Mouse (Mus musculus) heart, adult 2 months (tissue): ENCODE measurements around the gene Col16a1. TPM values are rescaled to one million over a fixed set of nuclear protein-coding genes. Genes with fewer than 3 reads are reported as not detected.

ENCODE experiments used
- DNase-seq, 2 experiments: peaks; one replicate each; pipeline ENCODE4 v3.0.0; 2021
- H3K27ac ChIP-seq: fragments of 200-600 bp; 2 replicates; pipeline ENCODE4 v1.8.1; 2022
- H3K27me3 ChIP-seq: fragments of 200-500 bp; 2 replicates; pipeline ENCODE4 v1.6.1; 2012; ENCODE audit warnings: mild to moderate bottlenecking, low read length, inconsistent platforms, mixed read lengths; ENCODE audit not compliant: control insufficient read depth, insufficient read depth
- H3K36me3 ChIP-seq: fragments of 200-500 bp; 2 replicates; pipeline ENCODE4 v1.6.1; 2012; ENCODE audit warnings: low read length, inconsistent platforms; ENCODE audit not compliant: control insufficient read depth, insufficient read depth
- H3K4me1 ChIP-seq: fragments of 200-500 bp; 2 replicates; pipeline ENCODE4 v1.6.1; 2011; ENCODE audit warnings: low read length; ENCODE audit not compliant: control insufficient read depth, insufficient read depth
- H3K4me3 ChIP-seq: fragments of 200-600 bp; 2 replicates; pipeline ENCODE4 v1.8.1; 2022
- H3K79me2 ChIP-seq: fragments of 200-500 bp; replicated peaks from 2 replicates; pipeline ENCODE4 v1.6.1; 2012; ENCODE audit warnings: mild to moderate bottlenecking, inconsistent platforms, low read length, moderate library complexity, mixed read lengths; ENCODE audit not compliant: control insufficient read depth, insufficient read depth
- H3K9ac ChIP-seq: fragments of 200-500 bp; 2 replicates; pipeline ENCODE4 v1.6.1; 2012; ENCODE audit warnings: low read depth, mild to moderate bottlenecking, control low read depth, inconsistent platforms, low read length, mixed read lengths
- CTCF ChIP-seq: fragments of 200-600 bp; IDR thresholded peaks from 2 replicates; pipeline ENCODE4 v1.8.1; 2022; ENCODE audit warnings: antibody characterized with exemption, mild to moderate bottlenecking, moderate library complexity
- EP300 ChIP-seq: fragments of 200-500 bp; IDR thresholded peaks from 2 replicates; pipeline ENCODE4 v1.6.1; 2011; ENCODE audit warnings: low read depth, low read length, control low read depth; ENCODE audit not compliant: insufficient read depth
- POLR2A ChIP-seq: fragments of 200-500 bp; IDR thresholded peaks from 2 replicates; pipeline ENCODE4 v1.6.1; 2011; ENCODE audit warnings: mild to moderate bottlenecking, low read depth, low read length, control low read depth; ENCODE audit not compliant: insufficient read depth
- WGBS: fragments of 180-500 bp; shearing (Covaris S2); methylation state at CpG from one replicate; pipeline ENCODE4 v1.1.7; 2018; 5-methylcytosine and 5-hydroxymethylcytosine counted together
- intact Hi-C: fragments of 180-260 bp; cut with DNase I; formaldehyde crosslinking; loops from one replicate; pipeline ENCODE4 v1.15.1; 2025
- polyA plus RNA-seq: library from polyadenylated mRNA; depleted of rRNA; stranded (reverse); fragments of >200 nt; gene quantifications from 2 replicates; pipeline ENCODE4 v1.2.3, GENCODE M21; 2012
- total RNA-seq, 2 experiments: library from RNA; stranded (reverse); gene quantifications; 2 replicates each; pipeline ENCODE4 v1.2.3; 2021

Gene Col16a1
- total and polyA plus RNA-seq, 3 experiments, result 5.0 to 8.4 (median 5.5) TPM

DNA sequence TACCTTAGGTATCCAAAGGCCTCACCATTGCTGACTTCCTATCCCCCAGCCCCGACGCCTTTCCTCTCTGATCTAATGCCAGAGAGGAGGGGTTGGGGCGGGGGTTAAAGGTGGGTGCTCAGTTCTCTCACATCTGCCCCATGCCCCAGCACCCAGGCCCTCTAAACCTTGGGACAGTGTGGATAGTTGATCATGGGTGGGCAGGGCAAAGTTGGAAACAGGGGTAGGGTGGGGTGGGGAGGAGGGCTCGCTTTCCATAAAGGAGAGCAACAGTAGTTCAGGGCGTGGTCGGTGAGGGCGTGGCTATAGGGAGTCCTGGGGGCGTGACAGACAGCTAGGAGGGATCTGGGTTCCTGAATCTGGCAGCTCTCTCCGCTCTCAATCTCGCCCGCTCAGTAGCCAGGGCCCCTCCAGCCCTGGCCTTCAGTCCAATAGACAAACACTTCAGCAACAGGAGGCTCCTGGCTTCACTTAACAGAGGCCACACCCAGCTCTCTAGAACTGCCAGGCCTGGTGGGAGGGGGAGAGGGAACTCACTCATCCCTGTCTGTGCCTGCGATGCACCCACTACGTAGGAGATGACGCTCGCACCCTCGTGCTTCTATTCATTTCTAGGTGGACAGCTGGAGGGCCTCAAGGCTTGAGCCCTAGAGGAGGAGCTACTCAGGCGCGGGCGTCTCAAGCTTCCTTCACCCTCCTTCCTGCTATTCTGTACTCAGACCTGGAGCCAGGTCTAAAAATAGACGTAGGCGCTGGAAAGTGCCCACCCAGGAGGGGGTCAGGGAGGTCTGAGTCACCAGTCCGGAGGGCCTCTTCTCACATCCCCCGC lies 10.9 kb upstream of the Col16a1 start:
- WGBS, result 3% methylated on average over 23 of the region's 23 CpGs
- TF ChIP-seq CTCF (no peak), EP300 (no peak), POLR2A (no peak)
- H3K4me3 ChIP-seq, result no peak overlapping the region; the same call in 1 of the 2 replicates

DNA sequence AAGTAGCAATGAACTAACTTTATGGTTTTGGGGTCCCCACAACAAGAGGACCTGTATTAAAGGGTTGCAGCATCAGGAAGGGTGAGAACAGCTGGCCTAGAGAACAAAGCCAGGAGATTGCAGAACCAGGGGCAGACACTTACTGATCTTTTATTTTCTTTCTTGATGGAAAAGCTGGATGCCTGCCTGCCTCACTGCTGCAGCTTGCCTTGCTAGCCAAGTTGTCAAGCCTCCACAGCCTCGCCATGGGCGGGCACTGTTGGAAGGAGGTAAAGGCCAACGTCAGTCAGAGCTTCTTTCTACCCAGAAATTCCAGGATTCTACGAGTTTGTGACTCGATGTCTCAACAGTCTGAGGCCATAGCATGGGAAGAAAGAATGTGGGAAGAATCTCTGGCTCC lies 8.3 kb upstream of the Col16a1 start:
- H3K27me3 ChIP-seq, result no peaks in the 10 kb centered on the region
- H3K36me3 ChIP-seq, result no peaks in the 10 kb centered on the region
- intact Hi-C loops, result loop anchor here (2.0 to 5.0 kb wide), 2 partner anchors 15 to 77 kb away; no protein-coding TSS in a partner anchor
- WGBS, result 53% methylated on average over 5 of the region's 5 CpGs
- no peak for DNase-seq
- H3K9ac ChIP-seq, result no peak overlapping the region
- no peak overlapping the region for H3K27ac ChIP-seq
- no peaks in the 10 kb centered on the region for H3K79me2 ChIP-seq
- no peak overlapping the region for H3K4me3 ChIP-seq
- TF ChIP-seq POLR2A, result no peak
- TF ChIP-seq EP300, result no peak
- no peak for TF ChIP-seq CTCF
- H3K4me1 ChIP-seq, result peaks cover 1% of the 10 kb centered on the region; the same call in 1 of the 2 replicates

More for the DNA sequence above, 10.9 kb upstream of the Col16a1 start:
- H3K27me3 ChIP-seq, result no peaks in the 10 kb centered on the region
- no peaks in the 10 kb centered on the region for H3K36me3 ChIP-seq
- peak overlapping the region; percentile 56 for H3K27ac ChIP-seq
- H3K4me1 ChIP-seq, result peaks cover 1% of the 10 kb centered on the region; the same call in 1 of the 2 replicates
- H3K79me2 ChIP-seq, result no peaks in the 10 kb centered on the region
- intact Hi-C loops, result loop anchor here (1.0 to 5.0 kb wide), 3 partner anchors 51 to 152 kb away; no protein-coding TSS in a partner anchor
- peak; percentile 62 to 80 for DNase-seq
- 0 out of 2 replicates have a peak overlapping the region, but pooled peaks have one; percentile 18 for H3K9ac ChIP-seq

DNA sequence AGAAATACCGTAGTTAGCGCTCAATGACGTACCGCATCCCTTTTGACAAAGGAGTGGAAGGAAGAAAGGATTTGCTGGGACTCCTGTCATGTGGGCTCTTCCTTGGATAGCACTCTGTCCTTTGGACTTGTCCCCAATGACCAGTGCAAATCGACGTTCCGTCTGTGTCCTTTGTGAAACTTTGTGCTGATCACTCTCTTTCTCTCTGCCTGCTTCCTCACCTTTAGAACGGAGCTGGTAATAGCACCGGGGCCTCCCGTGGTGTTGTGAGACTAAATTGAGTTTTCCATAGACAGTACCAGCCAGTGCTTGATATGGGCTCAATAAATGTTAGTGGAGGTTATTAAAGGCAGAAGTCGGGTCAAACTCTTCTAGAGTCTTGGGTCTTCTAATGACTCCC lies 6.6 kb upstream of the Col16a1 start:
- Histone ChIP-seq H3K4me1 (peaks cover 4% of the 10 kb centered on the region), H3K36me3 (no peaks in the 10 kb centered on the region), H3K79me2 (no peaks in the 10 kb centered on the region), H3K27me3 (no peaks in the 10 kb centered on the region), H3K4me3 (no peak overlapping the region), H3K9ac (no peak overlapping the region), H3K27ac (no peak overlapping the region)
- no peak for TF ChIP-seq EP300
- no peak for TF ChIP-seq CTCF
- TF ChIP-seq POLR2A, result no peak
- no peak for DNase-seq
- WGBS, result 88% methylated on average over 11 of the region's 11 CpGs
- intact Hi-C loops, result no loop called here

DNA sequence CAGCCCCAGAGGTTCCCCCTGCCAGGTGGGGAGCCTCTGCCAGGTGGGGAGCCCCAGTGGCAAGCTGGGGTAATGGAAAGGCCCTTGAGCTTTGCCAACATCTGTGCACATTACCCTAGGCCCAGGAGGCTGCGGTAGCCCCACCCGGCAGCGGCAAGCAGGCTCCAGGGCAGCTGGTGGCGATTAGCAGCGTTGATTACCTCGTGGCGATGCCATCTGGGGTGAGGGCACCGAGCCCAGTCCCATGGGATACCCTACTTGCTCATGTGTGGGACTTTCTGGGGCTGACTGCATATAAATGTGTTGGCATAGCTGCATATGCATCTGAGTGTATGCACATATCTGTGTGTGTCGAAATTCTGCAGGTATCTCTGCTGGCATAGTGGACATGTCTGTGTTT lies 3.4 kb upstream of the Col16a1 start:
- no peaks in the 10 kb centered on the region for H3K36me3 ChIP-seq
- DNase-seq, result no peak
- no peak overlapping the region for H3K4me3 ChIP-seq
- H3K9ac ChIP-seq, result no peak overlapping the region
- TF ChIP-seq EP300 (no peak), POLR2A (no peak), CTCF (no peak)
- H3K4me1 ChIP-seq, result peaks cover 3% of the 10 kb centered on the region
- H3K27ac ChIP-seq, result no peak overlapping the region
- WGBS, result 86% methylated on average over 9 of the region's 9 CpGs
- intact Hi-C loops, result no loop called here
- H3K79me2 ChIP-seq, result no peaks in the 10 kb centered on the region
- no peaks in the 10 kb centered on the region for H3K27me3 ChIP-seq

DNA sequence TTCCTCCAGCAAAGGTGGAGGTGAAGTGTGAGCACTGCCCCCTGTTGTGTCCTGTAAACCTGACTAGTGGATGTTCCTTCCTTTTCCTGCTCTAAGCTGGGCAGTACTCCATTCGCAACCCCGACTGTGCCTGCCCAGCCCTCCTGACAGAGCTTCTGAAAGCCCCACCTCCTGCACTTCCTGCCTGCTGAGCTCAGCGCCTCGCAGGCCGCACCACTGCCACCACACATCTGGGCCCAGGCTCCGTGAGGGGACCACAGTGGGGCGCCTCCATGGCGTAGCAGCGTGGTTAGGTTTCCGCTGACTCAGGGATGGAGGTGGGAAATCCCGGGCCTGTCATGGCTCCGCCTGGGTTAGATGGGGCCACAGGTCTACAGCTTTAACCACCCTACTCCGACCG lies 2.0 kb upstream of the Col16a1 start:
- 32% methylated on average over 14 of the region's 14 CpGs for WGBS
- intact Hi-C loops, result no loop called here
- Histone ChIP-seq H3K4me1 (peaks cover 5% of the 10 kb centered on the region), H3K27me3 (no peaks in the 10 kb centered on the region), H3K4me3 (no peak overlapping the region), H3K79me2 (no peaks in the 10 kb centered on the region), H3K9ac (peak overlapping the region; percentile 25; the same call in 1 of the 2 replicates), H3K27ac (peak overlapping the region; percentile 53), H3K36me3 (no peaks in the 10 kb centered on the region)
- peak; percentile 61 to 72 for DNase-seq
- TF ChIP-seq CTCF (no peak), POLR2A (0 out of 2 replicates have a peak, but pooled peaks have one; percentile 25)

DNA sequence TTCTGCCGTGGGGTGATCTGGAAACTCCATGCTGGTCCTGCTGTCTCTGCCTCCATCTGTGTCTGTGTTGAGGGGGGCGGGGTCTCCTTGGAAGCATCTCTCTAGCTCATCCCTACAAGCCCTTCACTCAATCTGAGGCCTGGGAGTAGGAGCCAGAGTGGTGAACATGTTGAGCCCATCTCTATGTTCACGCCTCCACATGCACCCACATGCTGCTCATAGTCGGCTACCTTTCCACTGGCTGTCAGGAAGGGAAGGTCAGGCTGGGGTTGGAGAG lies 501 bp downstream of the Col16a1 start:
- Histone ChIP-seq H3K4me1 (peaks cover 5% of the 10 kb centered on the region), H3K79me2 (no peaks in the 10 kb centered on the region)

More for the DNA sequence above, 501 bp downstream of the Col16a1 start:
- WGBS, result 64% methylated on average over 4 of the region's 4 CpGs
- Histone ChIP-seq H3K9ac (peak overlapping the region; percentile 81), H3K4me3 (peak overlapping the region; percentile 52), H3K27me3 (no peaks in the 10 kb centered on the region), H3K36me3 (no peaks in the 10 kb centered on the region), H3K27ac (peak overlapping the region; percentile 65)
- intact Hi-C loops, result no loop called here
- DNase-seq, result peak in 1 of 2 experiments; percentile 32
- TF ChIP-seq EP300, result no peak
- no peak for TF ChIP-seq CTCF
- TF ChIP-seq POLR2A, result no peak
